Mouse (Mus musculus) ES-Bruce4 (cell line): ENCODE data around the gene Ifi27l2b. TPM values are rescaled to one million over a fixed set of nuclear protein-coding genes. Genes with fewer than 3 reads are reported as not detected.

ENCODE experiments used
- H3K27ac ChIP-seq: 2 replicates; pipeline ENCODE4 v1.5.1; 2012; ENCODE audit warnings: low read length, inconsistent platforms; ENCODE audit not compliant: insufficient read depth
- H3K27me3 ChIP-seq: 2 replicates; pipeline ENCODE4 v1.6.1; 2012; ENCODE audit warnings: mild to moderate bottlenecking, low read length, inconsistent platforms; ENCODE audit not compliant: control insufficient read depth, poor library complexity, insufficient read depth, severe bottlenecking
- H3K36me3 ChIP-seq: 2 replicates; pipeline ENCODE4 v1.6.1; 2012; ENCODE audit warnings: inconsistent platforms, mild to moderate bottlenecking, low read length, moderate library complexity; ENCODE audit not compliant: control insufficient read depth, poor library complexity, insufficient read depth, severe bottlenecking
- H3K4me1 ChIP-seq: one replicate; pipeline ENCODE4 v1.8.1; 2011; ENCODE audit warnings: low read length; ENCODE audit not compliant: control insufficient read depth, insufficient read depth
- H3K4me3 ChIP-seq: 2 replicates; pipeline ENCODE4 v1.5.1; 2011; ENCODE audit warnings: low read depth, mild to moderate bottlenecking, low read length
- H3K9ac ChIP-seq: 2 replicates; pipeline ENCODE4 v1.6.1; 2012; ENCODE audit warnings: low read depth, mild to moderate bottlenecking, inconsistent platforms; ENCODE audit not compliant: poor library complexity, severe bottlenecking
- H3K9me3 ChIP-seq: replicated peaks from 2 replicates; pipeline ENCODE4 v1.6.1; 2012; ENCODE audit warnings: mild to moderate bottlenecking, low read length, inconsistent platforms; ENCODE audit not compliant: control insufficient read depth, poor library complexity, insufficient read depth, severe bottlenecking
- CTCF ChIP-seq: IDR thresholded peaks from one replicate; pipeline ENCODE4 v1.8.1; 2011; ENCODE audit warnings: low read depth, low read length
- EP300 ChIP-seq: IDR thresholded peaks from 2 replicates; pipeline ENCODE4 v1.6.1; 2011; ENCODE audit warnings: low read depth, low read length; ENCODE audit not compliant: insufficient read depth
- POLR2A ChIP-seq: IDR thresholded peaks from one replicate; pipeline ENCODE4 v1.8.1; 2011; ENCODE audit warnings: low read length; ENCODE audit not compliant: insufficient read depth
- polyA plus RNA-seq: library from polyadenylated mRNA; stranded (reverse); fragments of >200 nt; gene quantifications from 2 replicates; pipeline ENCODE4 v1.2.4, GENCODE M21; 2011; ENCODE audit warnings: low read depth; ENCODE audit not compliant: missing spikeins, insufficient read depth, insufficient read length

Gene Ifi27l2b
- polyA plus RNA-seq, 1 experiment: not detected

DNA sequence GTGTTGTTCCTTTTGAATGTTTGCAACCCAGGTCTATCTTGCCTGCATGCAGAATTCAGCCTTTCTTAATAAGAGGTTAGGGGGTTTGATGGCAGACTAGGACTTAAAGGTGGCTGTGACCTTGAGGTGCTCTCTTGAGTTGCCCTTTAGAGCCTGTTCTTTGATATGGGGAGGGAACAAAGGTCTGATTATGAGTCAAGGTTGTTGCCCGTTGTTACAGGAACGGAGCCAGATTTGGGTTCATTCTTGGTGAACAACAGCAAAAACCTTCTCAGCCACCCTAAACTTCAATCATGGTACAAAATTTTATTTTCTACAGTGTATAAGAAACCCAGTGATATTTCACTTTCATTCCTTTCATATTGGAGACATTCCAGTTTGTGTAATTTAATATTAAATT lies 23.6 kb downstream of the Ifi27l2b start:
- no peak for TF ChIP-seq CTCF
- no peak for TF ChIP-seq POLR2A
- no peak for TF ChIP-seq EP300
- H3K36me3 ChIP-seq: no peaks in the 10 kb centered on the region
- no peak overlapping the region for H3K4me3 ChIP-seq
- H3K9me3 ChIP-seq: no peaks in the 10 kb centered on the region
- no peaks in the 10 kb centered on the region for H3K4me1 ChIP-seq
- no peak overlapping the region for H3K27ac ChIP-seq
- H3K9ac ChIP-seq: no peak overlapping the region
- H3K27me3 ChIP-seq: no peaks in the 10 kb centered on the region

DNA sequence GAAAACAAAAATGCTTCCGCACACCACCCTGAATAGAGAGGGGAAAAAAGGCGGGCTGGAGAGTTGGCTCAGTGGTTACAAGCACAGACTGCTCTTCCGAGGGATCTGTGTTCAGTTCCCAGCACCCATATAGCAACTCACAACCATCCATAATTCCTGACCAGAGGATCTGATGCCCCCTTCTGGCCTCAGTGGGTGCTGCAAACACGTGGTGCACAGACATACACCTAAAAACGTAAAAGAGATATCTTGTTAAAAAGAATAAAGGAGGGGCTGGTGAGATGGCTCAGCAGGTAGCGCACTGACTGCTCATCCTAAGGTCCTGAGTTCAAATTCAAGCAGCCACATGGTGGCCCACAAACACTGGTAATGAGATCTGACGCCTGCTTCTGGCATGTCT lies 30.3 kb downstream of the Ifi27l2b start:
- H3K9me3 ChIP-seq: no peaks in the 10 kb centered on the region
- no peaks in the 10 kb centered on the region for H3K27me3 ChIP-seq
- H3K36me3 ChIP-seq: peaks cover 18% of the 10 kb centered on the region
- no peak overlapping the region for H3K9ac ChIP-seq
- peaks cover 2% of the 10 kb centered on the region for H3K4me1 ChIP-seq
- peak; percentile 6 for TF ChIP-seq CTCF
- no peak for TF ChIP-seq EP300
- H3K27ac ChIP-seq: no peak overlapping the region
- no peak overlapping the region for H3K4me3 ChIP-seq

DNA sequence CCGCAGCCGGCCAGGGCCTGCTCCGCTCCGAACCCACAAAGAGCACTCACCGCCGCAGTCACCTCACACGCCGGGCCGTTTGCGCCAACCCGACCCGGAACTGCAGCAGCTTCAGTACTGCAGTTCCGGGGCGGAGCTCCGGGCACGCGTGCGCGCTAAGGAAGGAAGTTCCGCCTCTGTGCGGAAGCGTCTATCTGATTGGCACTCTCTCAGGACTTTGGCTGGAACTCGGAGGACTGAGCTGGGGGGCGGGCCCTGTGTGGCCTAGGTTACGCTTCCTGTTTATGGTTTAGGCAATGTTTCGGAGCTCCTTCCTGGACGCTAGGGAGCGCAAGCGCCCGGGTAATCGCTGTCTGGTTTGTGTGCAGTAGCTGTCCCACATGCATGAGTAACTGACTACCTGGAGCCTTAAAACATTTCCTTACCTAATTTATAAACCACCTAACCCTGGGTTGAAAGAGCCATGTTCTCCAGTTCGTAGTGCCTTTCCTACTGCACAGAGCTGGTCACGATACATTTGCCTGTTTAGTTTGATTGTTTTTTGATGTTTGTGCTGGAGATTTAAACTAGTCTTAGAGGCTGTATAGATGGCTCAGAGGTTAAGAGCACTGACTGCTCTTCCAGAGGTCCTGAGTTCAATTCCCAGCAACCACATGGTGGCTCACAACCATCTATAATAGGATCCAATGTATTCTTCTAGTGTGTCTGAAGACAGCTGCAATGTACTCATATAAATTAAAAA lies 31.1 kb downstream of the Ifi27l2b start, which contains the start of gene Ddx24:
Ddx24 (minus strand) TSS at position 102 of the 742 bp plus-strand sequence.
- peak within 1 kb of the TSS; percentile 79 for H3K9ac ChIP-seq
- peak; percentile 70 for TF ChIP-seq CTCF
- TF ChIP-seq EP300: no peak
- TF ChIP-seq POLR2A: peak; percentile 32
- H3K27ac ChIP-seq: no peak within 1 kb of the TSS
- H3K27me3 ChIP-seq: no peaks in the 10 kb centered on the region
- peaks cover 2% of the 10 kb centered on the region for H3K4me1 ChIP-seq
- peak within 1 kb of the TSS; percentile 95 for H3K4me3 ChIP-seq
- H3K9me3 ChIP-seq: no peaks in the 10 kb centered on the region
- H3K36me3 ChIP-seq: peaks cover 23% of the 10 kb centered on the region

DNA sequence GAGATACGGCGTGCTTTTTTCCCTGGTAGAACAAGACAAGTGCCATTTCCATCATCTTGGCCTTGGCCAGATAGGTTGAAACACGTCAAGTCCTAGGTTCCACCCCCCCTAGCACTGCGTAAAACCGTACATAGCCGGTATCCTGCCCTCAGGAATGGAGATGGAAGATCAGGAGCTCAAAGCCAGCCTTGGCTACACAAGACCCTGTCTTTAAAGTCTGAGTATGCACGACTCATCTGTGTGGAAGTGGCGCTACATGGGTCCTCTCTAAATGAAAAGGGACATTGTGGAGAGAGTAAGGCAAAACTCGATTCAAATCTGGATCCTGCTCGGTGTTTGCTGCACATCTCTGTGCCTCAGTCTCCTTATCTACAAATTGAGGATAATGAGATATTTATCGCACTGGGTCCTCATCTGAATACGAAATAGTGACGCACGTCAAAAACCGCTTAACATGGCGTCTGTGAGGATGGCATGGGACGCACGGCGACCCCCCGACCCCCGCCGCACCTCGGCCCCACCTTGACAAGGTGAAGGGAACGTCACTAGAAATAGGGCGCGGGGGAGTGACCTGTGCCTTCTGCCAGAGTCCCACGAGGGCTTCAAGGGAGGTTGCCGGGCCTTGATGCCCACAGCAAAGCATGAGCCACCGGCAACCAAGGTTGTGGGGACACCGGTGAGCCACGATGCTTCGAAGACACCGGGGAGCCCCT lies 31.9 kb downstream of the Ifi27l2b start:
- no peaks in the 10 kb centered on the region for H3K27me3 ChIP-seq
- H3K9me3 ChIP-seq: no peaks in the 10 kb centered on the region
- peaks cover 2% of the 10 kb centered on the region for H3K4me1 ChIP-seq
- peak overlapping the region; percentile 95 for H3K4me3 ChIP-seq
- peak overlapping the region; percentile 79 for H3K9ac ChIP-seq
- no peak overlapping the region for H3K27ac ChIP-seq
- TF ChIP-seq EP300: no peak
- TF ChIP-seq POLR2A: no peak
- H3K36me3 ChIP-seq: peaks cover 23% of the 10 kb centered on the region

DNA sequence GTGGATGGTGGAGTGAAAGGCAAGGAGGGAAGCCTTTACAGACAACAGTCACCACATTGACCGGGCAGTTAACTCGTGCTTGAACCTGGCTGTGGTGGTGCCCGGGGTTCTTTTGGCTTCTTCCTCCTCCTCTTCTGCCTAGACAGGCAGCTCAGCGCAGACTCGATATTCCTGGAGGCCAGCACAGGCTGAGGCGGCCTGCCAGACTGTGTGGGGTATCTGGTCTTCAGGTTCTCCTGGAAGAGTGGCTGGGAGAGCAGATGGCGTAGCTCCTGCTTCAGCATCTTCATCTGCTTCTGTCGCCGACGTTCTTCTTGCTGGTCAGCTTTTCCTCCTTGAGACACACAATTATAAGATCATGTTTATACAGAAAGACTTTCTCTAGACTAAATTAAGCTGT lies 48.9 kb downstream of the Ifi27l2b start:
- Histone ChIP-seq H3K36me3 (peaks cover 49% of the 10 kb centered on the region), H3K9me3 (no peaks in the 10 kb centered on the region), H3K9ac (no peak overlapping the region), H3K4me3 (no peak overlapping the region), H3K27ac (no peak overlapping the region), H3K4me1 (peaks cover 2% of the 10 kb centered on the region), H3K27me3 (no peaks in the 10 kb centered on the region)
- TF ChIP-seq POLR2A (no peak), EP300 (no peak), CTCF (no peak)

- Histone ChIP-seq H3K9me3 (no peaks in the 10 kb centered on the region), H3K27me3 (no peaks in the 10 kb centered on the region), H3K4me3 (no peak within 1 kb of the TSS), H3K4me1 (peaks cover 2% of the 10 kb centered on the region), H3K9ac (no peak within 1 kb of the TSS), H3K27ac (no peak within 1 kb of the TSS), H3K36me3 (peaks cover 46% of the 10 kb centered on the region)
- no peak for TF ChIP-seq POLR2A
- no peak for TF ChIP-seq EP300
- TF ChIP-seq CTCF: no peak
Measured at GRCm38 (mm10) chr12:103407720-103408119, 49.3 kb downstream of the Ifi27l2b start, which contains the start of gene 9330161L09Rik. TSS of gene 9330161L09Rik (minus strand) at chr12:103407820.
